Comparison of ENCODE assay signal across 10 mouse cellular contexts in genomic region chr4:152119396-152120292, GRCm38 (mm10). TPM values are rescaled to one million over a fixed set of nuclear protein-coding genes. Genes with fewer than 3 reads are reported as not detected.
DNase-seq lines count a peak whose midpoint lies in the region; ATAC-seq lines count a peak whose summit lies in the region.
"Had no signal": no experiment of that assay in that cellular context is flagged by ENCODE, and none has a peak within 500 bp of the region (broad histone marks: within the 10 kb centered on the region; RNA-seq: fewer than 3 reads in every experiment).

No protein-coding gene starts in this region.

- no peaks in the 10 kb centered on the region for H3K36me3 ChIP-seq in forebrain, embryonic 16.5 days (ENCODE audit: control insufficient read depth, insufficient read depth)
- H3K36me3 ChIP-seq in kidney, embryonic 14.5 days (ENCODE audit: control insufficient read depth, insufficient read depth, low read length) = peaks cover 4% of the 10 kb centered on the region; the same call in 1 of the 2 replicates
- no peaks in the 10 kb centered on the region for H3K36me3 ChIP-seq in stomach, embryonic 15.5 days

- no peak overlapping the region for H3K9ac ChIP-seq in forebrain, embryonic 16.5 days (replicated peaks; ENCODE audit: low read depth, low read length)
- H3K9ac ChIP-seq in kidney, embryonic 14.5 days (ENCODE audit: low read depth, low read length) = peak overlapping the region; percentile 37; the same call in 1 of the 2 replicates
- no peak overlapping the region for H3K9ac ChIP-seq in stomach, embryonic 15.5 days

- H3K4me3 ChIP-seq in forebrain, embryonic 16.5 days (replicated peaks; ENCODE audit: low read length) = peak overlapping the region; percentile 11; the same call in 1 of the 2 replicates
- H3K4me3 ChIP-seq in kidney, embryonic 14.5 days (ENCODE audit: low read length) = peak overlapping the region; percentile 26
- H3K4me3 ChIP-seq in stomach, embryonic 15.5 days (replicated peaks) = peak overlapping the region; percentile 5; the same call in 1 of the 2 replicates

- ATAC-seq in forebrain, embryonic 16.5 days = no peak
- ATAC-seq in kidney, embryonic 14.5 days (ENCODE audit: low FRiP score, low TSS enrichment) = peak; percentile 34; the same call in 1 of the 2 replicates
- no peak for ATAC-seq in stomach, embryonic 15.5 days (ENCODE audit: insufficient read depth, low FRiP score, low read depth)

- H3K27me3 ChIP-seq in forebrain, embryonic 16.5 days (replicated peaks; ENCODE audit: control insufficient read depth, insufficient read depth, low read length) = peaks cover 93% of the 10 kb centered on the region
- H3K27me3 ChIP-seq in kidney, embryonic 14.5 days (ENCODE audit: control insufficient read depth, insufficient read depth, low read length) = peaks cover 71% of the 10 kb centered on the region
- peaks cover 82% of the 10 kb centered on the region for H3K27me3 ChIP-seq in stomach, embryonic 15.5 days (replicated peaks)

- H3K27ac ChIP-seq in forebrain, embryonic 16.5 days (ENCODE audit: low read length) = no peak overlapping the region
- H3K27ac ChIP-seq in kidney, embryonic 14.5 days (ENCODE audit: low read depth, low read length) = 0 out of 2 replicates have a peak overlapping the region, but pooled peaks have one; percentile 51
- H3K27ac ChIP-seq in stomach, embryonic 15.5 days = no peak overlapping the region

- WGBS in forebrain, embryonic 16.5 days = 3% methylated on average over 39 of the region's 39 CpGs
- WGBS in kidney, embryonic 14.5 days = 5% methylated on average over 39 of the region's 39 CpGs
- 10% methylated on average over 39 of the region's 39 CpGs for WGBS in stomach, embryonic 15.5 days

- H3K9me3 ChIP-seq in forebrain, embryonic 16.5 days (ENCODE audit: control insufficient read depth, low read length) = no peaks in the 10 kb centered on the region
- no peaks in the 10 kb centered on the region for H3K9me3 ChIP-seq in kidney, embryonic 14.5 days (ENCODE audit: control insufficient read depth, low read length)
- H3K9me3 ChIP-seq in stomach, embryonic 15.5 days = no peaks in the 10 kb centered on the region

- DNase-seq in layer of hippocampus, postnatal 10 days (ENCODE audit: low spot score in 2 of 2) = peak; percentile 51 to 67
- no peak for DNase-seq in layer of hippocampus, adult 9-10 months (ENCODE audit: low spot score)
- peak; percentile 79 for DNase-seq in adrenal gland, postnatal 14 days
- DNase-seq in lung, postnatal 14 days = peak; percentile 61
- no peak for DNase-seq in spleen, postnatal 36 days (ENCODE audit: low spot score in 2 of 2)

- peaks cover 16% of the 10 kb centered on the region for H3K4me1 ChIP-seq in forebrain, embryonic 16.5 days (replicated peaks; ENCODE audit: control insufficient read depth, insufficient read depth, low read length)
- H3K4me1 ChIP-seq in kidney, embryonic 14.5 days (ENCODE audit: control insufficient read depth, insufficient read depth, low read length) = peaks cover 36% of the 10 kb centered on the region
- H3K4me1 ChIP-seq in stomach, embryonic 15.5 days = peaks cover 47% of the 10 kb centered on the region

- H3K4me2 ChIP-seq in forebrain, embryonic 16.5 days (ENCODE audit: low read length) = peak overlapping the region; percentile 31
- H3K4me2 ChIP-seq in kidney, embryonic 14.5 days (replicated peaks; ENCODE audit: low read depth, low read length) = peak overlapping the region; percentile 13
- H3K4me2 ChIP-seq in stomach, embryonic 15.5 days = peak overlapping the region; percentile 41

RNA-seq across cellular contexts. Expression of gene Tnfrsf25, which starts 3.9 kb away (rescaled TPM):
- total RNA-seq in layer of hippocampus, postnatal 10 days (2021) = 10 to 100 TPM; 14.0 to 15.1 TPM
- total RNA-seq in adrenal gland, postnatal 14 days (2021) = 2.9 and 4.8 TPM in 2 replicates
- 0.97 and 1.5 TPM in 2 replicates for polyA plus RNA-seq in forebrain, embryonic 16.5 days (2015; fragmentation: Nextera tagmentation; extraction: Ambion mirVana)
- 0.57 and 1.9 TPM in 2 replicates for polyA plus RNA-seq in kidney, embryonic 14.5 days (2014; fragmentation: Nextera tagmentation; extraction: Ambion mirVana)
- polyA plus RNA-seq in stomach, embryonic 15.5 days (2015; fragmentation: Nextera tagmentation; extraction: Ambion mirVana) = 0.84 and 1.4 TPM in 2 replicates

RNA-seq across cellular contexts. Expression of gene Espn, which starts 32.5 kb away (rescaled TPM):
- total RNA-seq in layer of hippocampus, postnatal 10 days (2021) = under 1 TPM; 0.62 to 0.78 TPM
- total RNA-seq in adrenal gland, postnatal 14 days (2021) = 0.71 and 0.96 TPM in 2 replicates
- polyA plus RNA-seq in forebrain, embryonic 16.5 days (2015; fragmentation: Nextera tagmentation; extraction: Ambion mirVana) = 0.08 and 0.12 TPM in 2 replicates
- 36.1 and 36.3 TPM in 2 replicates for polyA plus RNA-seq in kidney, embryonic 14.5 days (2014; fragmentation: Nextera tagmentation; extraction: Ambion mirVana)
- polyA plus RNA-seq in stomach, embryonic 15.5 days (2015; fragmentation: Nextera tagmentation; extraction: Ambion mirVana) = 15.9 and 19.2 TPM in 2 replicates

RNA-seq across cellular contexts. Expression of gene Hes2, which starts 39.0 kb away (rescaled TPM):
- total RNA-seq in layer of hippocampus, postnatal 10 days (2021) = not detected
- total RNA-seq in adrenal gland, postnatal 14 days (2021) = not detected in 2 replicates
- not detected in 2 replicates for polyA plus RNA-seq in forebrain, embryonic 16.5 days (2015; fragmentation: Nextera tagmentation; extraction: Ambion mirVana)
- polyA plus RNA-seq in kidney, embryonic 14.5 days (2014; fragmentation: Nextera tagmentation; extraction: Ambion mirVana) = not detected in 2 replicates
- 0.43 and 0.44 TPM in 2 replicates for polyA plus RNA-seq in stomach, embryonic 15.5 days (2015; fragmentation: Nextera tagmentation; extraction: Ambion mirVana)
- total RNA-seq: adrenal gland, adult 18-20 months; left cerebral cortex, postnatal 10 days had no signal

RNA-seq across cellular contexts. Expression of gene Plekhg5, which starts 47.3 kb away (rescaled TPM):
- total RNA-seq in layer of hippocampus, postnatal 10 days (2021) = 10 to 100 TPM; 76.0 to 79.6 TPM
- total RNA-seq in adrenal gland, postnatal 14 days (2021) = 16.9 and 21.5 TPM in 2 replicates
- 11.7 and 13.2 TPM in 2 replicates for polyA plus RNA-seq in forebrain, embryonic 16.5 days (2015; fragmentation: Nextera tagmentation; extraction: Ambion mirVana)
- 10.4 and 16.1 TPM in 2 replicates for polyA plus RNA-seq in kidney, embryonic 14.5 days (2014; fragmentation: Nextera tagmentation; extraction: Ambion mirVana)
- 11.9 and 13.2 TPM in 2 replicates for polyA plus RNA-seq in stomach, embryonic 15.5 days (2015; fragmentation: Nextera tagmentation; extraction: Ambion mirVana)

RNA-seq across cellular contexts. Expression of gene Acot7, which starts 58.3 kb away (rescaled TPM):
- total RNA-seq in layer of hippocampus, postnatal 10 days (2021) = 100 to 1,000 TPM; 426 to 431 TPM
- total RNA-seq in adrenal gland, postnatal 14 days (2021) = 32.2 and 34.2 TPM in 2 replicates
- 210 and 269 TPM in 2 replicates for polyA plus RNA-seq in forebrain, embryonic 16.5 days (2015; fragmentation: Nextera tagmentation; extraction: Ambion mirVana)
- 46.6 and 64.4 TPM in 2 replicates for polyA plus RNA-seq in kidney, embryonic 14.5 days (2014; fragmentation: Nextera tagmentation; extraction: Ambion mirVana)
- polyA plus RNA-seq in stomach, embryonic 15.5 days (2015; fragmentation: Nextera tagmentation; extraction: Ambion mirVana) = 60.0 and 63.1 TPM in 2 replicates

Comparison
In these comparisons a context has a peak if more than half of its experiments do, and no peak if none do; other contexts are left out.
1. DNase-seq: peak in layer of hippocampus, postnatal 10 days (2 of 2), adrenal gland, postnatal 14 days (single experiment) and lung, postnatal 14 days (single experiment); none in layer of hippocampus, adult 9-10 months (single experiment) and spleen, postnatal 36 days (0 of 2).
2. RNA of gene Espn, which starts 32.5 kb away (polyA plus RNA-seq): 36.1 to 36.3 TPM in kidney, embryonic 14.5 days and 15.9 to 19.2 TPM in stomach, embryonic 15.5 days; 0.08 to 0.12 TPM in forebrain, embryonic 16.5 days; every median in the first group is over 10 times any median in the second.
3. Peak in every context shown above with its lines, with median percentiles within 50 percentile points of each other: H3K4me2 ChIP-seq and H3K4me3 ChIP-seq.